Mouse (Mus musculus): ENCODE results near the gene Syt12.

Gene Syt12

DNA sequence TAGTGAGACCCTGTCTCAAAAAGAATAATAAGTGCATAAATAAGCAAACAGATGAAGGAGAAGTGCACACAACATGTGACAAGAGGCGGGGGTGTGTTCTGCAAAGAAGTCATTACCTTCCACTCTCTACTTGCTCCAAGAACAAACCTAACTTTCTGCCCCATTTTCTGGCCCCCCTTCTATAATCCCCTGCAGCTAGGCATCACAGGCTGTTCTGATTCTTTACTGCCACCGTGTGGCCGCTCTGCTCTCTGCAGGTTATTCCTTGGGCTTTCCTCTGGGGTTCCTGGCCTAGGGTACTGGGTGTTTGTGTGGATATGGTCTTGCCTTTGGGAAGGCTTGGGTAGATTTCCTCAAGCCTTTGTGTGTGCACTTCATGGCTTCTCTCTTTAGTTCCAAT lies 34.8 kb downstream of the Syt12 start:
- DNase-seq, result peak; percentile 75 to 87

DNA sequence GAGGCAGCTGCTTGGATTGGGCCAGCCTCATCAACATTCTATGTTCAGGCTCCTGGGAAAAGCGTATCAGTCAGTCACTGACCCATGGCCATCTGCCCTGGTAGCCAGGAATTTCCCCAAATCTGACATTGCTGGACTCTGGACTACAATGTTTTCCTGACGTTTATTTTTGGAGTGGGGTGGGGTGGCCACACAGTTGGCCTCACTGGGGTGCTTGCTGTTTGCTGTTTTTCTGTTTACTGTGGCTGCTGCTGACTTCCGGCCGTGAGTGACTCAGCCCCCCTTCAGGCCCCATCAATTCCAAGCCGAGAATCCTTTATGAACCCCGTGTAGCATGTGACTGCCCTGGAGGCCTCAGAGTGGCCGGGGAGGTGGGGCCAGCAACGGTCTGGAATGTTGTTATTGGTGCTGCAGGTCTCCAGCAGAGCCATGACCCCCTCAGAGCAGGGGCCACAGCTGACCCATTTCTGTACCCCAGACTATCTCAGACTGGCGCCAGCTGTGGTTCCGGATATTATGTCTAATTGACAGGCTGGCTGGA lies 35.6 kb downstream of the Syt12 start:
- DNase-seq, result peak; percentile 80 to 92

DNA sequence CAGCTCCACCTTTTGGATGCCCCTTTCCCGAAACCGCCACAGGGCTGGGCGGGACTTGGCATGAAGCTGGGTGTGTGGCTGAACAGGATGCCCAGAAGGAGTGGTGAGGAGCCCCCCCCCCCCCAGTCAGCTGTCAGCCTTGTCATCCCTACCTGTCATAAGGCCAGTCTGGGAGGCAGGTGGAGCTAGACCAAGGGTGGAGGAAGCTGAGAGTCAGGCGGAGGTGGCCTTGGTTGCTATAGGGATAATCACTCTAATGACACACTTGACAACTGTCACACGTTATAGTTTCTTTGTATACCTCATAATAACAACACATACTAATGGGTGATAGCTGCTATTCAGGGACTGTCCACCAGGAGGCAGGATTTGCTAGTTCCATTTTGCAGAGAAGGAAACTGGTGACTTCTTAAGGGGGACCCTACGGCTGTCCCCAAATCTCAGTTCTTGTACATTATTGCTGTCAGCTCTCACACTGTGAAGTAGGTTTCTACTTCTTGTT lies 36.1 kb downstream of the Syt12 start:
- DNase-seq, result peak; percentile 53 to 71

DNA sequence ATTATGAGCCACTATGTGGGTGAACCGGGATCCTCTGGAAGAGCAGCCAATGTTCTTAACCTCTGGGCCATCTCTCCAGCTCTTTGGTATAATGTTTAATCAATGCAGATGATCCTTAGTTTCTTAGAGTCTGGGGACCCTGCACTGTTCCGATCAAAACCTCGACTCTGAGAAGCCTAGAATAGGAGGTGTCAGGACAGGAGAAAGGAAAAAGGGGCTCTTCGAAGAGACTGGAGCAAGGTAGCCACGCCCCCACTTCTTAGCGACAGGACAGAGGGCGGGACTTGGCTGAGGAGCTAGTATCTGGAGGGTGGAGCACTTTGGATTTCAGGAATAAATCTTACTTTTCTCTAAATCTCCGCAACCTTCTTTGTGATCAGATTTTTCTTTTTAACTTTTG lies 37.0 kb downstream of the Syt12 start:
- peak; percentile 83 for DNase-seq

DNA sequence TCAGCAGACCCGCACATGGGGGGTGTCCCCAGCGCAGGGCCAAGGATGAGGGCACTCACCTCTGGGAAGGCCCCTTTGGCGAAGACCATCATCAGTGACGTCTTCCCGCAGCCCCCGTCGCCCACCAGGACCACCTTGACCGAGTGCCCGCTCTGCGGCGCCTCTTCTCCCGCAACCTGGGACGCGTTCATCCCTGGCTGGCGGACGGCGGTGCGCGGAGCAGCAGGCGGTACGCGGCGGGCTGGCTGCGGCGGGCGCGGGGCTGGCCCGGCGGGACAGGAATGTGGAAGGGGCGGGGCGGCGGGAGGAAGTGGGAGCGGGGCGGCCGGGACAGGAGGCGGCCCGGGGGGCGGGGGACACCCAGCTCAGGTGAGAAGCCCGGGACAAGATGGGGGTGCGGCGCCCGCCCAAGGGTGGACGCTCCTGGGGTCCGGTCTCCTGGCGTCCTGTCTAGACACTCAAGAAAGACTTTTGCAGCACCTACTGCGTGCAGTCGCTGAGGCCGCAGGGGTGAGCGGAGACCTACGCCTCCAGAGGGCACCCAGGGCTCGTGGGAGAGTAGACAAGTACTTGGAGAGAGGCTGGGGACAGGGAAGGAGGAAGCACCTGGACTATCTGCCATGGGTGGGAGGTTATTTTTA lies 38.0 kb downstream of the Syt12 start, which contains the start of gene Rhod:
Gene Rhod (minus strand): TSS at position 272 of the 641 bp plus-strand sequence.
- DNase-seq, result peak; percentile 87 to 90

DNA sequence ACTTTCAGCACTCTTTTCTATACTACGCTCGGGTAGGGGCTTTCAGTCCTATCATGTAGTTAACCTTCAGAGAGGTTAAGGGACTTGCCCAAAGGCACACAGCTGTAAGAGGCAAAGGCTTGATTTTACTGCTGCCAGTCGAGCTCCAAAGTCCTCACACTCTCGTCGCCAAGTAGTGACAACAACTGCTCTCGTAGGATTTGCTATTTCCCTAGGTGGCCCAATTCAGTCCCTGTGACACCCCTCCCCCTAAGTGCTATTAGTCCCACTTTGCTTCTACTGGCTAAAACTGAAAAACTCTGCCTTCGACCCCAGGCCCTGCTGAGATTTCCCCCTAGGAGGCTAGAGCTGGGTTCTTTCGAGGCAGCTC lies 38.5 kb downstream of the Syt12 start:
- peak in 1 of 2 experiments; percentile 24 for DNase-seq

DNA sequence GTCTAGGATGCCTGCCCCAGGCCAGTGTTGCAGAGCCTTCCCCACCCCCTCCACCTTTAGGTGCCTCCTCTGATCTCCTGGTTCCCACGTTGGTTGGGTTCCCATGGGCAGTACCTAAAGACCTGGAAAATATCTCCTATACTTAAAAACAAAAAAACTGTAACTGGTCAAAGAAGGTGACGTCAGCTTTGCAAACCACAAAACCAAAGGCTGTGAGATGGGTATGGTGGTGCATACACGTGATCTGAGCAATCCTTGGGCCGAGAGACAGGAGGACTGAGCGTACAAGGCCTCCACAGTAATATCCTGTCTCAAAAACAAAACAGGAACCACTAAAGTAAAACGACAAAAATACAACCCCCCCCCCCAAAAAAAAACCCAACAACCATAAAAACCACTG lies 39.4 kb downstream of the Syt12 start:
- DNase-seq, result peak in 1 of 2 experiments; percentile 38

DNA sequence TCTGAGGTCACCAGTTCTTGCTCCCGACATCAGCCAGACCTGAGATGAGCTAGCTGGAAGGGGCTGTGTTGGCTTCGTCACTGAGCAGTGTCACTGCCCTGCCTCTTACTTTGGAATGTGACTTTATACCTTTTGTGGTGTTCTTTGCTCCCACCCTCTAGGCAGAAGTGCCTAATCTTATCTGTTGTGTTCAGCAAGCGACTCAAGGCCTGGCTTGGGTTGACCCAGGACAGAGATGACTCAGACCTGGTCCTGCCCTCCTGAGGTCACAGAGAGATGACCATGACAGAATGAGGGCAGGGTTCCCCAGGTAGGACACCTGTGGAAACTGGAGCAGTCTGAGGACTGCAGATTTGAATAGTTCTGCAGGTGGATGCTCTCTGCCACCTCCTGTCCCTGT lies 41.0 kb downstream of the Syt12 start:
- DNase-seq, result no peak

DNA sequence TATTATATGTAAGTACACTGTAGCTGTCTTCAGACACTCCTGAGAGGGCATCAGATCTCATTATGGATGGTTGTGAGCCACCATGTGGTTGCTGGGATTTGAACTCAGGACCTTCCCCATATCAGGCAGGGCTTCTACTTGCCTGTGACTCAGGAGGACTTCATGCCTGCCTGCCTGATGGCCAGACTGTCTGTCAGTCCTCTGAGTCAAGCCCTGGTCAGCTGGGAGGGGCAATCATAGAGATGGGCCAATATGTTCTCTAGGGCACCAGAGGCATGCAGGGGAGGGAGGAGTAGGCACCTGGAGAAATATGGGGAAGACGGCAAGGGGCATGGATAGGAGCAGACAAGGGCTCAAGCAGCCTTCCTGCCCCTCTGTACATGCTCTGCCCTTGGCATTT lies 42.2 kb downstream of the Syt12 start:
- DNase-seq, result no peak

DNA sequence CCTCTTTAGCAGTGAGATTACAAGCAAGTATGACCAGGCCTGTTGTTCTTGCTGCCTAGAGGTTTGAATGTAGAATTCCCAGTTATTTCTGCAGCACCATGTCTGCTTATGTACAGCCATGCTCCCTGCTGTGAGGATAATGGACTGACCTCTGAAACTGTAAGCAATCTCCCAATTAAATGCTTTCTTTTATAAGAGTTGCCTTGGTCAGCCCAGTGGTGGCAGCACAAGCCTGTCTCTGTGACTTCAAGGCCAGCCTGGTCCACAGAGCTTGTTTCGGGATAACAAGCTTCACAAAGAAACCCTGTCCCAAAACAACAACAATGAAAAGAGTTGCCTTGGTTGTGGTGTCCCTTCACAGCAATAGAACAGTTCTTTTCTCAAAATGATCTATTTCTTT lies 43.5 kb downstream of the Syt12 start:
- no peak for DNase-seq

DNA sequence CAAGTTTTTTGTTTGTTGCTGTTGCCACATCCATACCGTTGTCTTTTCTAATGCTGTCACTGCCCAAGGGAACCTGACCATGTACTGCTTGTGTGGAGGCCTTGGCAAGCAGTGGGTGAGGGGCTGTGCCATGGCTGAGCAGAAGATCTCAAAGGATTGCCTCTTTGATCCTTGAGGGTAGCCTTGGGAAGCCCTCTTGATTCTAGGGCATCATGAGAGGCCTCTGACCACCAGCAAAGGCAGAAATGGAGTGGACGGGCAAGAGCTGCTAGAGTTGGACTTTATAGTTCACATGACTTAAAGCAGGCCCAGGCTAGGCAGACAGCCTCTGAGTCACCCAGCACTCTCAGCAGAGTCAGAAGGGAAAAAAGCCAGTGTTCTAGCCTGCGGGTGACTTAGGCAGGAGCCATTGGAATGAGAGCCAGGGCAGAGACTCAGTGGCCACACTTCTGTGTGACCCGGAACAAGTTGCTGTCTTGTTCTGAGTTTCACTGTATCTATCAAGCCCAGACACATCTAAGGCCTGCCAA lies 47.1 kb downstream of the Syt12 start:
- peak in 1 of 2 experiments; percentile 38 for DNase-seq

DNA sequence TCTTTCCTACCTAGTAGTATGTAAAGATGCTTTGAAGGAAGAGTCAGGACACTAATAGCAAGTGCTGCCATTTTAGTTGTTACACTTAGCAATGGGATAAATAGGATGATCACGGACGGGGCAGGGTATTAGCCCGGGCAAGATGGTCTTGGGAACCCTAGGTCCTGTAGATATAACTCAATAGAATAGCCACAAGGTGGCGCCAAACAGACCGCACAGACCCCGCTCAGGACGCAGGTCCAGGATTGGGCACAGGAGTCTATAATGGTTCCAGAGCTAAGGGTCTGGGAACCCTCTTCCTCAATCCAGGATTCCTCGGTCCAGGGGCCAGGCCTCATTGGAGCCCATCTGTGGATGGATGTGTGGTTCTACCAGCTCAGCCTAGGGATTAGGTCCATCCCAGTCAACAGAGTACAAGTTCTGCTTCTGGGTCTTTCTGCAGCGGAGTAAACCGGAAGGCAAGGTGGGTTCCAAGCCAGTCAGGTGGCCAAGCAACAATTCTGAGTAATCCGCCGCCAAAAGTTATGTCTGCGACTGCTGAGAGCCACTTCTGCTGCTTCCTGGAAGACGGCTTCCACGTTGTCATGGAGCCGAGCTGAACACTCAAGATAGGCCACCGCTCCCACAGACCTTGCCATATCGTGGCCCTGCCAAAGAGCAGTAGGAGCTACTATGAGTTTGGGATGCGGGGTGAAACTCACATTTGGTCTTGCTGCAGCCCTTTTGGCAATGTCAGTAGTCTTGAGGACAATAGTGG lies 51.5 kb downstream of the Syt12 start:
- DNase-seq, result peak; percentile 55 to 70

DNA sequence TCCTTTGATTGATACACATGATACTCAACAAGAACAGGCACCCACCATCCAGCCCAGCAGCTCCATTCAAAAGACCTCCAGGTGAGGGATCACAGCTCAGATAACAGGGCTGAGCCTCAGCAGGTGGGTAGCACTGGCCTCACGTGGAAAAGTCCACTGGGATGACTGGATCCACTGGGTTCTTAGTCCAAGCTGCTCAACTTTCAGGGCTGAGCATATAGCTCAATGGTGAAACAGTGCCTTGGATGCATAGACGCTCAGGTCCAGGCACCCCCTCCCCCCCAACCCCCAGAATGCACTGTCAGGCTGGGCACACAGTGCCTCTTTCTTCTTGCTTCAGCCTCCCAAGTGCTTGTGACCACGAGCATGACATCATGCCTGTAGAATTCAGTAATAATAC lies 54.2 kb downstream of the Syt12 start:
- DNase-seq, result no peak

DNA sequence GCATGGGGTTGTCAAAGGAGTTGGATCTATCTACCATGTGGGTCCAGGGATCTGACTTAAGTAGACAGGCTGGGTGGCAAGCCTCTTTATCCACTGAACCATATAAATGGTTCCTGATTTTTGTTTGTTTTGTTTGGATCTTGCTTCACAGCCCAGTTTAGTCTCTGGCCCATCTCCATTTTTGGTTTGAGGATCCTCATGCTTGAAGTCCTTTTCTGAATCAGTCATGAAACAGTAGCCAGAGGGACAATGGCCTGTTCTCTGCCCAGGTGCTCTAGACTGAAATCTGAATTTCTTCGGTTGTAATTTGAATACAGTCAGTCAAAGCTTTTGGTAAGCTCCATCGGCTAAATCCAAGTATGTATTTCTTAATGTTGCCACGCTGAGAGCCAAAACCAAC lies 54.7 kb downstream of the Syt12 start:
- DNase-seq, result no peak

DNA sequence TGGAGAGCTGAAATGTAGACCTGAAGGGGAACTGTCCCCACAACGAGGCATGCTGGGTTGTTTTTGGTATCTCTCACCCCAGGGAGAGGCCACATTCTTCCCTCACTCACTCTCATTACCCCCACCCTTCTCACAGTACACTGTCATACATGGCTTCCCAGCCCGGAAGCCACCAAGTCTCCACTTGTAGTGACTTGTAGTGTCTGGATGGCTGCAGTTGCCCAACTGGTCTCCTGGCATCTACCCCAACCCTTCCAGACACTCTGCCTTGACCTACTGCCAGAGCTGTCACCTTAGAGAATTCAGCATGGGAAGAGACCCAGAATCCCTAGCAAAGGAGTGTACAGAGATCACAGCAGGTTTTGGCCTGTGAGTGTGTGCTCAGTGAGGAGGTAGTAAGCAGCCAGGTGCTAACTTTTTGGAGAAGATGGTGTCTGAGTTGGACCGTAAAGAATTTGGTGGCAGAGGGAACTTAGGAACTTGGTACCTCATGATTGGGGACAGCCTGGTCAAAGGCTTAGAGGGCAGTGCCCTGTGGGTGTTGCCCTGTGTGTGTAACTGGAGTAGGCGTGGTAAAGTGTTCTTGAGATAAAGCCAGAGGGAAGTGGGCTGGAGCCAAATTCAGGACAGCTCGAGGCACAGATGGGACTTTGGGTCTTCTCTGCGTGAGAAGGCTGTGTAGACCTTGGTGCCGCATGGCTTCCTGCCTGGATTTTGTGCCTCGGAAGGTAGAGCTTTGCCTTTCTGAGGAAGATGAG lies 56.9 kb downstream of the Syt12 start:
- DNase-seq, result peak in 1 of 2 experiments; percentile 49

DNA sequence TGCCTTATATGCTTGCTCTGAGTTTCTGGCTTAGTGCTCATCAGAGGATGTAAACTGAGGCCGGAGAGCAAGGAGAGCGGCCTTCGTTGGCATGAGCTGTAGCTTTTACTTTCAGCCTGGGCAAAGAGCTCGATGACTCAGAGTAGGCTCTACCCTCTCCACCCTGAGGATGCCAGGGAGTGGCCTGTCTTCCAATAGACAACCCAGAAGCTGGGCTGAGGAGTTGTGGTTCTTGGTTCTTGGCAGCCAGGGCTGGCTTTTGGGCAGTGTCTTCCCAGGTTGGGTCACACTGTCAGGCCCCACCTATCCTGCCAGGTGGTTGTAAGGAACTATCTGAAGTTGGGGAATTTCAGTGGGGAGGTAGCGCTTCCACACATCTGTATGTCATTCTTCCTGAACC lies 57.5 kb downstream of the Syt12 start:
- DNase-seq, result no peak

DNA sequence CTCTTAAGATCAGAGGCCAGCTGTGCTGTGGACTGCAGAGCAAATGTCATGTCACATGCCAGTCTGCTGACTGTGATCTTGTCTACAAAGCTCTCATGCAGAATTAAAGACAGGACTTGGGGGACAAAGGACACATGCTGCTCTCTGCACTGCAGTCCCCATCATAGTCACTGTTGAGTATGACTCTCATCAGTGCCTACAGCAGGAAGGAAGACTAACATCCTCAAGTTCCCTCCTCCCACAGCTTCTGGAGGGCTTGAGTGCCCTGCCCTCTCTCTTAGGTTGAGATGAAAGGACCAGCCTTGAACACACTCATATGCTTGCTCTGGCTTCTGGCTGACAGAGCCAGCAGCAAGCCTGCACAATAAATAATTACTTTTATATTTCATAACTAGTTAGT lies 59.5 kb downstream of the Syt12 start:
- no peak for DNase-seq

DNA sequence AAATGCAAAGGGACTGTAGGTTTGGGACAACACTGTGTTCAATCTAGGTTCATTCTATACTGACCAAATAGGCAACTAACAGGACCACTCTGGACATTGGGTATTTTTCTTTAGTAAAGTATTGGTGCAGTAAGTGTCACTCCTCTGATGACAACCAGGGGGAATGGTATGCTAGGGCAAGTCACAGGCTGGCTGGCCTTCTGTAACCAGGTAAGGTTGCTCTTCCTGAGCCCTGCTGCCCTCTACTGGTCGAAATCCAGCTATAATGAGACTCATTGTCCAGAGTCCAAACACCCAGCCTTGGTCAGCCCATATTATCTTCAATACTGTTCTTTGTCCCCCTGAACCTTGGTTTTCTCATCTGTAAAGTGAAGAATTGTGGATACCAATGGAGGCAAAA lies 60.1 kb downstream of the Syt12 start:
- DNase-seq, result peak; percentile 81 to 95

DNA sequence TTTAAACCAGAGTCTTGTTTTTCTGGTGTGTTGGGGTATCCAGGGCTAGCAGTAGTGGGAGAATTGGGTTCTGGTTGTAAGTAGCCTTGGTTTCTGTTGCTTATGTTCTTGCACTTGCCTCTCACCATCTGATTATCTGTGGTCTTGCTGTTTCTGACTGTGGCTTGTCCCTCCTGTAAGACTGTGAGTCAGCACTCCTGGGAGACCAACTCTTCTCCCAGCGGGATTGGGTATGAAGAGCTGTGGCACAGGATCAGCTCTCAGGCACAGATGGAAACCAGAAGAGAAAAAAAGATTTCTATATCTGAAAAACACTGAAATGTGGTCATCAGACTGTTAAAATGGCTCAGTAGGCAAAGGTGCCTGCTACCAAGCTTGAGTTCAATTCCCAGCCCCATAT lies 62.6 kb downstream of the Syt12 start:
- DNase-seq, result no peak

DNA sequence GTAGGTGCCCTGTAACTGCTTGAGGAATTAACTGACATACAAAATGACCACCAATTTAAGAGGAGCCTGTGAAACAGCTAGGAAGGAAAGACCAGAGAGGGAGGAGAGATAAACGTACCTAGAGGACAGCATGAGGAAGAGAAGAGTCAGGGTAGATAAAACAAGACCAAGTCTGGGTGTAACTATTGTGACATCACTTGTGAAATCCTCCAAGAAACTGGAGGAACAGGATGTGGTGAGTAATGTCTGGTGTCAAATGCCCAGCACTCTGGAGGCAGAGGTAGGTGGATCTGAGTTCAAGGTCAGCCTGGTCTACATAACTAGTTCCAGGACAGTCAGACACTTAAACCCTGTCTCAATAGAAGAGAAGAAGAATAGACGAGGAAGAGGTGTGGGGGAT lies 68.2 kb downstream of the Syt12 start:
- DNase-seq, result no peak

DNA sequence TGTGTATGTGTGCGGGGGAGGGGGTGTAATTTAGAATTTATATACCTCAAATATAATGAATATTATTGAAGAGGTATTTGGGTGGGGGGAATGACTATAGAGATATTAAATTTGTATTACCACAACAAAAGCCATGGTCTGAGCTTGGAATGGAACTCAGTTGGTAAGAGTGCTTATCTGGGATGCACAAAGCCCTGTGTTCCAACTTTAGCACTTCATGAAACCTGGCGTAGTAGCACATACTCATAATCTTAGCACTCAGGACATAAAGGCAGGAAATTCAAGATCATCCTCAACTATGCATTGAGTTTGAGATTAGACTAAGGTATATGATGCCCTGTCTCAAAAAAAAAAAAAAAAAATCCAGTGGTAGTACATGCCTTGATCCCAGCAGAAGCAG lies 72.4 kb downstream of the Syt12 start:
- DNase-seq, result no peak

DNA sequence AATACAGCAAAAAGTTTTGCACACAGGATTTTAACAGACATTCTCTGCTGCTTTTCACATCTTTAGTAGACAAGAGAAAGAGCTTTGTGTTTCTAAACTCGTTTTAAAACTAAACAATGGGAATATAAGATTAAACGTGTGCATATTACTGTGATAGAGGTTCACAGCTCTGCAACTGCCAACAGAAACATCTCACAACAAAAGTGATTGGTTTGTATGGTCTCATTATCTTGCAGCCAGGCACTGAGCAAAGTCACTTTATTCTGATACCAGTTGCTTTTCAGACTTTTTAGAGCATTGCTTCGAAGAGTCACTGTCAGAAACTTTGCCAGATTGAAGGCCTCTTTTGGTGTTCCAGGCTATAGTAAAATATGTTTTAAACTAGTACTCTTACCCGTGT lies 78.3 kb downstream of the Syt12 start:
- DNase-seq, result no peak

DNA sequence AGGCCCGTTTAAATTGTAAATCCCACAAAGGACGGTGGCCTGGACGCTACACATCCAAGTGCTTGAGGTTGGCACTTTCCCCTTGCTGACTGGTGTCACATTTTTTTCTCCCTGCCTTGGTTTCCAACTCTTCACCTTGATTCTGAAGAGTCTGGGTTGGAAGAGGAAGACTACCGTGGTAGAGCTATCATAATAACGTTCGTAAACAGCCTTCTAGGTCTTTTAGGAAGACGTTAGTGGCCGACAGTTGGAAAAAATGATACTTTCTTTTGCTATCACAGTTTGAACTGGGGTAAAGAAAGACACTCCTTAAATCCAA lies 78.7 kb downstream of the Syt12 start:
- no peak for DNase-seq

Data from kidney, postnatal 25 days (tissue).